In the genomic region with DNA sequence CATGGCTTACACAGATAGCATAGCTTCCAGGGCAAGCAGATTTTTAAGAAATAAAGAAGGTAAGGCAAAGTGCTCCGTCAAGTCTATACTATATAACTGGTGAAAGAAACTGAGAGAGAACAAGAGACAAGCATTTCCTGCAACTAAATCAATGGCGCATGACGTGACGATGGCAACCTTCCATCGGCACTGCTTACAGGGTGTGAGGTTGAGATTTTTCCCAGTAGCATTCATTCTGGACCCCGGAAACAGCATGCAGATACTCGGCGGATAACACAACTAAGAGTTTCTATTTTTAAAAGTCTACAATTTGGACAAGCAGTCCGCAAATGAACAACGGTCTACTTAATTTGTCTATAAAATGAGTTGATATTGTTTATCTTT, we compare ENCODE assay signal across 26 mouse cellular contexts. TPM values are rescaled to one million over a fixed set of nuclear protein-coding genes. Genes with fewer than 3 reads are reported as not detected.
DNase-seq lines count a peak whose midpoint lies in the region; ATAC-seq and TF ChIP-seq lines count a peak whose summit lies in the region.
"Had no signal": no experiment of that assay in that cellular context is flagged by ENCODE, and none has a peak within 500 bp of the region (broad histone marks: within the 10 kb centered on the region; RNA-seq: fewer than 3 reads in every experiment).

No protein-coding gene starts in this region.

- no peaks in the 10 kb centered on the region for H3K36me3 ChIP-seq in kidney, embryonic 14.5 days (ENCODE audit: control insufficient read depth, insufficient read depth, low read length)
- H3K36me3 ChIP-seq in hindbrain, embryonic 16.5 days (ENCODE audit: control insufficient read depth, insufficient read depth, low read length) = no peaks in the 10 kb centered on the region
- H3K36me3 ChIP-seq: embryonic facial prominence, embryonic 15.5 days; forebrain, embryonic 10.5 days; heart, embryonic 15.5 days had no signal

- no peak overlapping the region for H3K4me2 ChIP-seq in kidney, embryonic 14.5 days (replicated peaks; ENCODE audit: low read depth, low read length)
- no peak overlapping the region for H3K4me2 ChIP-seq in hindbrain, embryonic 16.5 days (ENCODE audit: low read length)
- H3K4me2 ChIP-seq: embryonic facial prominence, embryonic 15.5 days; heart, embryonic 11.5 days; heart, embryonic 15.5 days had no signal

- H3K27ac ChIP-seq in kidney, embryonic 14.5 days (ENCODE audit: low read depth, low read length) = no peak overlapping the region
- H3K27ac ChIP-seq in hindbrain, embryonic 16.5 days (ENCODE audit: low read depth, low read length) = no peak overlapping the region
- H3K27ac ChIP-seq: embryonic facial prominence, embryonic 15.5 days; forebrain, embryonic 10.5 days; gastrocnemius, adult 2 months; heart, embryonic 15.5 days had no signal

- 77% methylated on average over 10 of the region's 10 CpGs for WGBS in kidney, embryonic 14.5 days
- WGBS in hindbrain, embryonic 16.5 days = 91% methylated on average over 10 of the region's 10 CpGs

- H3K27me3 ChIP-seq in kidney, embryonic 14.5 days (ENCODE audit: control insufficient read depth, insufficient read depth, low read length) = no peaks in the 10 kb centered on the region
- H3K27me3 ChIP-seq in hindbrain, embryonic 16.5 days (replicated peaks; ENCODE audit: control insufficient read depth, insufficient read depth, low read length) = no peaks in the 10 kb centered on the region
- H3K27me3 ChIP-seq: embryonic facial prominence, embryonic 15.5 days; heart, embryonic 15.5 days had no signal

- H3K4me3 ChIP-seq in kidney, embryonic 14.5 days (ENCODE audit: low read length) = no peak overlapping the region
- no peak overlapping the region for H3K4me3 ChIP-seq in hindbrain, embryonic 16.5 days (ENCODE audit: low read length)
- H3K4me3 ChIP-seq: embryonic facial prominence, embryonic 15.5 days; erythroblast, embryonic 14.5 days; forebrain, embryonic 10.5 days; gastrocnemius, adult 2 months; heart, embryonic 15.5 days had no signal

- DNase-seq in heart, adult 8-10 months (ENCODE audit: low spot score) = peak; percentile 10
- DNase-seq in heart, postnatal 4 days = no peak
- peak; percentile 16 for DNase-seq in kidney, adult 11 months
- peak; percentile 37 for DNase-seq in brain, embryonic 14.5 days (ENCODE audit: low read depth)
- peak; percentile 54 for DNase-seq in kidney, postnatal 14 days
- DNase-seq: adrenal gland, adult 8-10 months; adrenal gland, postnatal 36 days; B cell, adult 2 months; cerebellum, adult 11 months; cerebellum, adult 8-10 months; cerebellum, postnatal 14 days; embryo, embryonic 11 days; gastrocnemius, adult 2 months; gastrocnemius, postnatal 36 days; heart, adult 18-20 months had no signal

- H3K9me3 ChIP-seq in kidney, embryonic 14.5 days (ENCODE audit: control insufficient read depth, low read length) = no peaks in the 10 kb centered on the region
- no peaks in the 10 kb centered on the region for H3K9me3 ChIP-seq in hindbrain, embryonic 16.5 days (ENCODE audit: control insufficient read depth, low read length)
- H3K9me3 ChIP-seq: embryonic facial prominence, embryonic 15.5 days; forebrain, embryonic 10.5 days; G1E; heart, embryonic 15.5 days had no signal

- no peaks in the 10 kb centered on the region; the same call in 1 of the 2 replicates for H3K4me1 ChIP-seq in kidney, embryonic 14.5 days (ENCODE audit: control insufficient read depth, insufficient read depth, low read length)
- no peaks in the 10 kb centered on the region for H3K4me1 ChIP-seq in hindbrain, embryonic 16.5 days (ENCODE audit: control insufficient read depth, insufficient read depth, low read depth, low read length)
- H3K4me1 ChIP-seq: embryonic facial prominence, embryonic 15.5 days; forebrain, embryonic 10.5 days had no signal

- no peak for TF ChIP-seq CTCF in brain, embryonic 14.5 days (IDR thresholded peaks at IDR 0.05; ENCODE audit: borderline replicate concordance, extremely low read depth, insufficient read depth, insufficient read length)

- no peak overlapping the region for H3K9ac ChIP-seq in kidney, embryonic 14.5 days (ENCODE audit: low read depth, low read length)
- no peak overlapping the region for H3K9ac ChIP-seq in hindbrain, embryonic 16.5 days (ENCODE audit: low read depth, low read length)
- H3K9ac ChIP-seq: embryonic facial prominence, embryonic 15.5 days; heart, embryonic 15.5 days had no signal

- no peak for TF ChIP-seq POLR2A in brain, embryonic 14.5 days (IDR thresholded peaks at IDR 0.05; ENCODE audit: borderline replicate concordance, extremely low read depth, insufficient read depth, insufficient read length, poor library complexity, severe bottlenecking)

- no peak for ATAC-seq in kidney, embryonic 14.5 days (ENCODE audit: low FRiP score, low TSS enrichment)
- ATAC-seq in megakaryocyte progenitor cell, adult 5-6 weeks (replicated peaks; ENCODE audit: poor library complexity) = no peak
- ATAC-seq in hindbrain, embryonic 16.5 days = no peak
- ATAC-seq: CD4-positive, CD25-positive, alpha-beta regulatory T cell, adult 4 months; forebrain, embryonic 14.5 days had no signal

RNA-seq across cellular contexts. Expression of gene Hs2st1, which starts 55.9 kb away (rescaled TPM):
- 1 to 10 TPM; 6.7 to 9.6 (median 7.6) TPM for total RNA-seq in heart, adult 8-10 months (2022)
- total RNA-seq in heart, postnatal 4 days (2021) = 10 to 100 TPM; 20.8 to 23.2 TPM
- polyA plus RNA-seq in kidney, embryonic 14.5 days (2014; fragmentation: Nextera tagmentation; extraction: Ambion mirVana) = 13.7 and 16.9 TPM in 2 replicates
- 27.3 and 30.9 TPM in 2 replicates for polyA plus RNA-seq in brain, embryonic 14.5 days (2012; rRNA removed)
- total RNA-seq in megakaryocyte progenitor cell, adult 5-6 weeks (2015) = 14.2 and 15.7 TPM in 2 replicates
- 11.8 and 14.7 TPM in 2 replicates for total RNA-seq in megakaryocyte progenitor cell, adult 5-6 weeks (2017)
- 12.1 and 12.3 TPM in 2 replicates for polyA plus RNA-seq in hindbrain, embryonic 16.5 days (2015; fragmentation: Nextera tagmentation; extraction: Ambion mirVana)

RNA-seq across cellular contexts. Expression of gene Selenof, which starts 56.0 kb away (rescaled TPM):
- 100 to 1,000 TPM; 133 to 136 (median 134) TPM for total RNA-seq in heart, adult 8-10 months (2022)
- 100 to 1,000 TPM; 224 to 252 TPM for total RNA-seq in heart, postnatal 4 days (2021)
- 515 and 688 TPM in 2 replicates for polyA plus RNA-seq in kidney, embryonic 14.5 days (2014; fragmentation: Nextera tagmentation; extraction: Ambion mirVana)
- 254 and 296 TPM in 2 replicates for polyA plus RNA-seq in brain, embryonic 14.5 days (2012; rRNA removed)
- 542 and 574 TPM in 2 replicates for total RNA-seq in megakaryocyte progenitor cell, adult 5-6 weeks (2015)
- 723 and 819 TPM in 2 replicates for total RNA-seq in megakaryocyte progenitor cell, adult 5-6 weeks (2017)
- polyA plus RNA-seq in hindbrain, embryonic 16.5 days (2015; fragmentation: Nextera tagmentation; extraction: Ambion mirVana) = 574 and 619 TPM in 2 replicates
